Mouse (Mus musculus) limb, embryonic 12.5 days (tissue): ENCODE measurements around the gene Dnajc11. TPM values are rescaled to one million over a fixed set of nuclear protein-coding genes. Genes with fewer than 3 reads are reported as not detected.

Experiments used
- ATAC-seq: fragments of 200-750 bp; cut with Nextera tagmentation; 2 replicates; pipeline ENCODE4 v1.8.0; 2017; ENCODE audit warnings: low read depth, moderate TSS enrichment; ENCODE audit not compliant: insufficient number of reproducible peaks, insufficient read depth, low FRiP score, low TSS enrichment
- H3K27ac ChIP-seq: fragments of 300-500 bp; sonication (generic); 2 replicates; pipeline ENCODE4 v1.5.1; 2016; ENCODE audit warnings: mild to moderate bottlenecking, moderate library complexity
- H3K27me3 ChIP-seq: fragments of 300-500 bp; sonication (generic); 2 replicates; pipeline ENCODE4 v1.6.1; 2016; ENCODE audit warnings: mild to moderate bottlenecking, moderate library complexity
- H3K36me3 ChIP-seq: fragments of 300-500 bp; sonication (generic); 2 replicates; pipeline ENCODE4 v1.6.1; 2016; ENCODE audit warnings: mild to moderate bottlenecking, moderate library complexity
- H3K4me1 ChIP-seq: fragments of 300-500 bp; sonication (generic); replicated peaks from 2 replicates; pipeline ENCODE4 v1.6.1; 2016
- H3K4me2 ChIP-seq: fragments of 300-500 bp; sonication (generic); 2 replicates; pipeline ENCODE4 v1.6.1; 2016; ENCODE audit warnings: mild to moderate bottlenecking, moderate library complexity
- H3K4me3 ChIP-seq: fragments of 300-500 bp; sonication (generic); replicated peaks from 2 replicates; pipeline ENCODE4 v1.5.1; 2016; ENCODE audit warnings: mild to moderate bottlenecking
- H3K9ac ChIP-seq: fragments of 300-500 bp; sonication (generic); replicated peaks from 2 replicates; pipeline ENCODE4 v1.6.1; 2016; ENCODE audit warnings: mild to moderate bottlenecking, moderate library complexity
- H3K9me3 ChIP-seq: fragments of 300-500 bp; sonication (generic); 2 replicates; pipeline ENCODE4 v1.6.1; 2016; ENCODE audit warnings: mild to moderate bottlenecking, moderate library complexity
- whole genome bisulfite sequencing: fragments of 180-500 bp; shearing (Covaris S2); methylation state at CpG from one replicate; pipeline ENCODE4 v1.1.7; 2016; 5-methylcytosine and 5-hydroxymethylcytosine counted together
- polyA plus RNA-seq: library from polyadenylated mRNA; unstranded; fragments of >200 nt; fragmentation: Nextera tagmentation; extraction: Ambion mirVana; gene quantifications from 2 replicates; pipeline ENCODE4 v1.2.1, GENCODE M21; 2016

The Dnajc11 gene
- polyA plus RNA-seq, 1 experiment from 2014 or later = 93.3 TPM

DNA sequence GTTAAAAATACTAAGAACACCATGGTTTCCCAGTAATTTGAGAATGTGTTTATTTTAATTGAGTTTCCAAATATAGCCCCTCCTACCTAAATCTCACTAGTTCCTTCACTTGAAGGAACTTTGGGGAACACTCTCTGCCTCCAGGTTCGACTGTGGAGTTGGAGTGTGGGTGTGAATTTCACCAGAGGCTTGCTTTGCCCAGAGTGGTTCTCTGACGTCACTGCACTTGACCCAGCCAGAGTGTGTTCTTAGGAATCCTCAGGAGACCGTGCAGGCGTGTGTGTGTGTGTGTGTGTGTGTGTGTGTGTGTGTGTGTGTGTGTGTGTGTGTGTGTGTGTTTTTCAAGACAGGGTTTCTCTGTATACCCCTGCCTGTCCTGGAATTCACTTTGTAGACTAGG is 67.4 kb downstream of the Dnajc11 start:
- ATAC-seq = no peak
- no peaks in the 10 kb centered on the region for H3K27me3 ChIP-seq
- 30% methylated on average over 4 of the region's 4 CpGs for WGBS
- H3K4me3 ChIP-seq = no peak overlapping the region
- no peaks in the 10 kb centered on the region for H3K36me3 ChIP-seq
- no peaks in the 10 kb centered on the region for H3K9me3 ChIP-seq
- no peak overlapping the region for H3K9ac ChIP-seq
- no peak overlapping the region for H3K27ac ChIP-seq
- H3K4me1 ChIP-seq = peaks cover 21% of the 10 kb centered on the region
- H3K4me2 ChIP-seq = no peak overlapping the region

DNA sequence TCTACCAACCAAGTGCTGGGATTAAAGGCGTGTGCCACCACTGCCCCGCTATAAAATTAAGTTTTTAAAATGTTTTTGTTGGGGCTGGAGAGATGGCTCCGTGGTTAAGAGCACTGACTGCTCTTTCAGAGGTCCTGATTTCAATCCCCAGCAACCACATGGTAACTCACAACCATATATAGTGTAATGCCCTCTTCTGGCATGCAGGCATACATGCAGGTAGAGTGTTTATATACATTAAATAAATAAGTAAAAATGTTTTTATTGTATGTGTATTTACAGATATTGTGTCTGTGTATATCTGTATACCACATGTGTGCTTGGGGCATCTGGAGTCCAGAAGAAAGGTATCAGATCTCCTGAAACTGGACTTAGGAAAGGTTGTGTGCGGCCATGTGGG is 67.8 kb downstream of the Dnajc11 start:
- no peaks in the 10 kb centered on the region for H3K9me3 ChIP-seq
- H3K9ac ChIP-seq = no peak overlapping the region
- H3K4me1 ChIP-seq = peaks cover 21% of the 10 kb centered on the region
- H3K36me3 ChIP-seq = no peaks in the 10 kb centered on the region
- no peak for ATAC-seq
- 0 out of 2 replicates have a peak, but pooled peaks cover 2% of the 10 kb centered on the region for H3K27me3 ChIP-seq
- 58% methylated on average over 4 of the region's 4 CpGs for WGBS
- no peak overlapping the region for H3K27ac ChIP-seq
- no peak overlapping the region for H3K4me3 ChIP-seq
- H3K4me2 ChIP-seq = no peak overlapping the region

DNA sequence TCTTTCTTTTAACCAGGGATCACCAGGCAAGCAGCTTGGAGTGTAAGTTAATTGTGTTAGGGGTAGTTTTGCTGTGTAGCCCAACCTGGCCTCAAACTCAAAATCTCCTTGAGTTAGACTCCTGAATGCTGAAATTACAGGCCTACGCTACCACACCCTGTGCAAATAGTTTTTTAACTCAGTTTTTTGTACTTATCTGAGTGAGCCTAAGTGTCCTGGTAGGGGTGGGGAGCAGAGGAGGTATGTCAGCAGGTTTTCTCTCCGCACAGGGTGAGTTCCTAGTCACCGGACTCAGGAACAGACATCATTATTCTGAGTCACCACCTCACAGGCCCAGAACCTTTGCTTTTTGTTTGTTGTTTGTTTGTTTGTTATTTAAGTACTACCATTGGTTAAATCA is 68.6 kb downstream of the Dnajc11 start:
- H3K9me3 ChIP-seq = no peaks in the 10 kb centered on the region
- no peak overlapping the region for H3K4me3 ChIP-seq
- no peak overlapping the region for H3K9ac ChIP-seq
- H3K36me3 ChIP-seq = no peaks in the 10 kb centered on the region
- 0 out of 2 replicates have a peak, but pooled peaks cover 4% of the 10 kb centered on the region for H3K27me3 ChIP-seq
- H3K4me2 ChIP-seq = no peak overlapping the region
- peaks cover 20% of the 10 kb centered on the region for H3K4me1 ChIP-seq
- ATAC-seq = no peak
- H3K27ac ChIP-seq = no peak overlapping the region
- 92% methylated on average over 3 of the region's 3 CpGs for WGBS

DNA sequence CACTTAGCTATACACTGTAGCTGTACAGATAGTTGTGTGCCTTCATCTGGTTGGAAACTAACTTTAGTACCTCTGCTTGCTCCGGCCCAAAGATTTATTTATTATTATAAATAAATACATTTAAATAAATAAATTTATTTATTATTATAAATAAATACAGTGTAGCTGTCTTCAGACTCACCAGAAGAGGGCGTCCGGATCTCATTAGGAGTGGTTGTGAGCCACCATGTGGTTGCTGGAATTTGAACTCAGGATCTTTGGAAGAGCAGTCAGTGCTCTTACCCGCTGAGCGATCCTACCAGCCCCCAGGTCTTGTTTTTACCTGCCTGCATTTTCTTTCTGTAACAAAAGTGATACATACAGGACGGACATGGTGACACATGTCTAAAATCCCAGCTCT is 72.6 kb downstream of the Dnajc11 start:
- H3K27ac ChIP-seq = no peak overlapping the region
- ATAC-seq = no peak
- no peaks in the 10 kb centered on the region for H3K36me3 ChIP-seq
- WGBS = 80% methylated on average over 6 of the region's 6 CpGs
- H3K4me2 ChIP-seq = no peak overlapping the region
- no peak overlapping the region for H3K4me3 ChIP-seq
- peaks cover 29% of the 10 kb centered on the region for H3K4me1 ChIP-seq
- peaks cover 15% of the 10 kb centered on the region; the same call in 1 of the 2 replicates for H3K27me3 ChIP-seq
- H3K9ac ChIP-seq = no peak overlapping the region
- no peaks in the 10 kb centered on the region for H3K9me3 ChIP-seq

DNA sequence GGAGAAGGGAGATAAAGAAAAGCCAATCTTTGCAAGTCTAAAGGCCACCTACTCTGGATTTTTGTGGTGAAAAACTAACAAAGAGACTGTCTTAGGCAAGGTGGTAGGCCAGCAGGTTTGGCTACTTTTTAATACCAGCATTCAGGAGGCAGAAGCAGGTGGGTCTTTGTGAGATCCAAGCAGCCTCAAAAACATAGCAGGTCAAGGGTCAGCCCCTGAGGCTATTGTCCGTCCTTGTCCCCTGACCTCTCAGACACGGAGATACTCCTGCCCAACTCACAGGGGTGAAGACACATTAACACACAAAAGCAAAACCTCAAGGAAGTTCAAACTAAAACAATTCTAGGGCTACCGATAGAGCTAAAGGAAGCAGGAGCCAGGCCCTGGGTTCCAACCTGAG is 73.3 kb downstream of the Dnajc11 start:
- H3K36me3 ChIP-seq = 0 out of 2 replicates have a peak, but pooled peaks cover 1% of the 10 kb centered on the region
- H3K4me2 ChIP-seq = no peak overlapping the region
- H3K4me3 ChIP-seq = no peak overlapping the region
- ATAC-seq = no peak
- no peak overlapping the region for H3K27ac ChIP-seq
- 31% methylated on average over 3 of the region's 3 CpGs for WGBS
- no peak overlapping the region for H3K9ac ChIP-seq
- H3K4me1 ChIP-seq = peaks cover 31% of the 10 kb centered on the region
- peaks cover 15% of the 10 kb centered on the region; the same call in 1 of the 2 replicates for H3K27me3 ChIP-seq
- no peaks in the 10 kb centered on the region for H3K9me3 ChIP-seq

DNA sequence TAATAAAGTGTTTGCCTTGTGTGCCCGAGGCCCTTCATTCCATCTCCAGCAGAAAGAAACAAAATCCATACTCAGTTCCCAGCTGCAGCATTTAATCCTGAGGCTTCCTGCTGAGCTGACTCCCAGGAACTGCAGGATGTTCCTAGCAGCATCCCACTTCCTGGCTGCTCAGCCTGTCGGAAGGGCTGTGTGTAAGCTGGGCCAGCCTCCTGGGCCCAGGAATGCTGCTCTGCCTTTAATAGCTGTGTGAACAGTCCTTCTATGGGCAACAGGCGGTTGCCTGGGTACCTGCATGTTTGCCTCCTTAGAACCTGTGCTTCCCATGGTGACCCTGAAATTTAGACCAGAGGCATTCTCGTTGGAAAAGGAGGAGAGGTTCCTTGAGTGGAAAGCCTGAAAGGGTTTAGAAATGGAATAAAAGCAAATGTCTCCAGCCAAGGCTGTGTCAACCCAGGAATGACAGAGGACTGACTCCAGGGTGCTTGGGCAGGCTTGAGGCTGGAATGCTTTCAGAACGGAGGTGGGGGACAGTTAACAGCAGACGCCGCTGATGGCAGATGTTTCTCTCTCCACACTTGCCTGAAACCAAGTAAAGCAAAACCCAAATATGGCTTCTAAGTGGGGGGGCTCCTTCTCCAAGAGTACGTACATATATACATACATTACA is 74.1 kb downstream of the Dnajc11 start:
- peaks cover 31% of the 10 kb centered on the region for H3K4me1 ChIP-seq
- WGBS = 7% methylated on average over 8 of the region's 8 CpGs
- no peaks in the 10 kb centered on the region for H3K9me3 ChIP-seq
- peak overlapping the region; percentile 75; the same call in 1 of the 2 replicates for H3K9ac ChIP-seq
- ATAC-seq = no peak
- H3K27me3 ChIP-seq = peaks cover 15% of the 10 kb centered on the region; the same call in 1 of the 2 replicates
- peaks cover 8% of the 10 kb centered on the region for H3K36me3 ChIP-seq
- H3K27ac ChIP-seq = no peak overlapping the region
- peak overlapping the region; percentile 100 for H3K4me2 ChIP-seq
- peak overlapping the region; percentile 85 for H3K4me3 ChIP-seq

DNA sequence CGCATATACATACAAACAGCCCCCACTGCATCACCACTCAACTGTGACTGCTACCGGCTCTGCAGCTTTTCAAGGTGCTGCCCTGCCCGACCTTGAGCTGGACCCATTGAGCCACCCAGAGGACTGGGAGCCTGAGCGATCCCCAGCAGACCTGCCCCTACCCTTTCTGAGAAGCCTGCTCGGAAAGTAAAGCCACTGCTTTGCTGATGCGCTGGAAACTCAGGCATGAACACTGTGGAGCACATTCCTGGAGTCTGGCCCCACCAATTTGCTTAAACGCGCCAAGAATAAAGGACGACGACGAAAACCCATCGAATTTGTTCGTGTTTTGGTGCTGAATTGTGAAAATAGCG is 74.6 kb downstream of the Dnajc11 start:
- under 1% methylated on average over 14 of the region's 14 CpGs for WGBS
- H3K9me3 ChIP-seq = no peaks in the 10 kb centered on the region
- H3K36me3 ChIP-seq = peaks cover 13% of the 10 kb centered on the region
- H3K27ac ChIP-seq = peak overlapping the region; percentile 87; the same call in 1 of the 2 replicates
- H3K4me2 ChIP-seq = peak overlapping the region; percentile 100
- peak overlapping the region; percentile 85 for H3K4me3 ChIP-seq
- H3K9ac ChIP-seq = peak overlapping the region; percentile 75
- peaks cover 15% of the 10 kb centered on the region; the same call in 1 of the 2 replicates for H3K27me3 ChIP-seq
- H3K4me1 ChIP-seq = peaks cover 31% of the 10 kb centered on the region
- ATAC-seq = no peak; the same call in 1 of the 2 replicates

DNA sequence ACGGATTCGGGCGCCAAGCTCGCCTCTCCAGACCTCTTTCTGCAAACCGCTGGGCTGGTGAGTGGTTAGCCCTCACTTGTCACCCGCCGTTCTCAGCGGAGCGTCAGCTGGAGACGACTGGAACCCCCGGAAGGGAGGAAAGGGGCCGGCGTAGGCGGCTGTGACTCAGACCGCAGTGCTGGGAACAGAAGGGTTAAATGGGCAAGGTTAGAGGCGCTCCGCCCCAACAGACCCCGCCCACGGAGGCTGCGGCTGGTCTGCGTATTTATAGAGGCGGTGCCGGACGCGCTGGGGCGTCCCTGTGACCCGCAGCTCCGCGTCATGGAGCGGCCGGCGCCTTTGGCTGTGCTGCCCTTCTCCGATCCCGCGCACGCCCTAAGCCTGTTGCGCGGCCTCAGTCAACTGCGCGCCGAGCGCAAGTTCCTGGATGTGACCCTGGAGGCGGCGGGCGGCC is 75.2 kb downstream of the Dnajc11 start, which contains the start of gene Klhl21:
TSS of gene Klhl21 (plus strand) at position 182 of the 454 bp plus-strand sequence.
- under 1% methylated on average over 38 of the region's 45 CpGs for WGBS
- Histone ChIP-seq H3K9ac (peak within 1 kb of the TSS; percentile 75), H3K4me3 (peak within 1 kb of the TSS; percentile 85), H3K36me3 (peaks cover 18% of the 10 kb centered on the region), H3K9me3 (no peaks in the 10 kb centered on the region), H3K4me2 (peak within 1 kb of the TSS; percentile 100), H3K27me3 (peaks cover 15% of the 10 kb centered on the region; the same call in 1 of the 2 replicates), H3K27ac (peak within 1 kb of the TSS; percentile 87), H3K4me1 (peaks cover 31% of the 10 kb centered on the region)
- ATAC-seq = peak; percentile 80

DNA sequence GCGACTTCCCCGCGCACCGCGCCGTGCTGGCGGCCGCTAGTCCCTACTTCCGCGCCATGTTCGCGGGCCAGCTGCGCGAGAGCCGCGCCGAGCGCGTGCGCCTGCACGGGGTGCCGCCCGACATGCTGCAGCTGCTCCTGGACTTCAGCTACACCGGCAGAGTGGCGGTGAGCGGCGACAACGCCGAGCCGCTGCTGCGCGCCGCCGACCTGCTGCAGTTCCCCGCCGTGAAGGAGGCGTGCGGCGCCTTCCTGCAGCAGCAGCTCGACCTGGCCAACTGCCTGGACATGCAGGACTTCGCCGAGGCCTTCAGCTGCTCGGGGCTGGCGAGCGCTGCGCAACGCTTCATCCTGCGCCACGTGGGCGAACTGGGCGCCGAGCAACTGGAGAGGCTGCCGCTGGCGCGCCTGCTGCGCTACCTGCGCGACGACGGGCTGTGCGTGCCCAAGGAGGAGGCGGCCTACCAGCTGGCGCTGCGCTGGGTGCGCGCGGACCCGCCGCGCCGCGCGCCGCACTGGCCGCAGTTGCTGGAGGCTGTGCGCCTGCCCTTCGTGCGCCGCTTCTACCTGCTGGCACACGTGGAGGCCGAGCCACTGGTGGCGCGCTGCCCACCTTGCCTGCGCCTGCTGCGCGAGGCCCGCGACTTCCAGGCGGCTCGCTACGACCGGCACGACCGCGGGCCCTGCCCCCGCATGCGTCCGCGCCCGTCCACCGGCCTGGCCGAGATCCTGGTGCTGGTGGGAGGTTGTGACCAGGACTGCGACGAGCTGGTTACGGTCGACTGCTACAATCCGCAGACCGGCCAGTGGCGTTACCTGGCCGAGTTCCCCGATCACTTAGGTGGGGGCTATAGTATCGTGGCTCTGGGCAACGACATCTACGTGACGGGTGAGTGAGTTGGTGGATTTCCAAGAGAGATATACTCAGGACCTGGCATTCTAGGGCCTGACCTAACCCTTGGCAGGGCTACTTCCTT is 75.9 kb downstream of the Dnajc11 start:
- Histone ChIP-seq H3K4me3 (peak overlapping the region; percentile 85), H3K27me3 (peaks cover 15% of the 10 kb centered on the region; the same call in 1 of the 2 replicates), H3K27ac (peak overlapping the region; percentile 87), H3K36me3 (peaks cover 25% of the 10 kb centered on the region), H3K4me1 (peaks cover 31% of the 10 kb centered on the region), H3K9ac (peak overlapping the region; percentile 75), H3K9me3 (no peaks in the 10 kb centered on the region), H3K4me2 (peak overlapping the region; percentile 100)
- ATAC-seq = peak; percentile 60
- WGBS = under 1% methylated on average over 109 of the region's 115 CpGs

DNA sequence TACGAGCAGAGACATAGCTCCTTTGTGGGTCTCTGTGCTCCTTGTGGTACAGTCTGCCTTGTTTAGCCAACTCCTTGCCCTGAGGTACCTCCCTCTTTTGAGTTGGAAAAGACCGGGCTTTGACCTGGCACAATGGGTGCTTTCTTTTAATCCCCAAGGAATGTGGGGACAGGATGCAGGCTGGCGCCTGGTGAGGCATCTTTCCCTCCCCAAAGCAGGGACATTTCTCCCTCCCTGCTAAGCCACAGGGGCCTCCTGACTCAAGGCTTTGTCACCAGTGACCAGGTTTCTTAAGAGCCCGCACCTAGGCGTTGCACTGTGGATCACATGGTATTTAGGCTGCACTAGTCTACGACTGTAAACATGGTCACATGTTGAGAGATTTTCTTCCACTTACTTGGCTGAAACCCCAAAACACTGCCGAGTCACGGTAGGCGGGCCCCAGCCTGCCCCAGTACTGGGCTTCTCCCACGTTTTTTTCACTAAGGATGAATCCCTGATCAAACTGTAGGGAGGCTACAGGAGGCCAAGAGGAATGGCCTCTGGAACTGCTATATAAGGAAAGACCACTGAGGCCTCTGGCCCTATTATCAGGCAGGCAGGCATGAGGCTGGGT is 76.7 kb downstream of the Dnajc11 start:
- Histone ChIP-seq H3K4me3 (peak overlapping the region; percentile 85), H3K27ac (peak overlapping the region; percentile 87), H3K36me3 (peaks cover 34% of the 10 kb centered on the region), H3K27me3 (peaks cover 15% of the 10 kb centered on the region; the same call in 1 of the 2 replicates), H3K4me1 (peaks cover 31% of the 10 kb centered on the region), H3K9ac (peak overlapping the region; percentile 75), H3K4me2 (peak overlapping the region; percentile 100), H3K9me3 (no peaks in the 10 kb centered on the region)
- 2% methylated on average over 10 of the region's 10 CpGs for WGBS
- ATAC-seq = peak; percentile 26
